Mouse (Mus musculus) hindbrain, embryonic 13.5 days (tissue): ENCODE results near the gene Rhox8. TPM values are rescaled to one million over a fixed set of nuclear protein-coding genes. Genes with fewer than 3 reads are reported as not detected.
"Not testable (repeated sequence)": the region's sequence is repeated elsewhere in the genome, so short reads cannot be mapped to it uniquely, and the experiment has no call there.

Experiments used
- ATAC-seq: fragments of 200-750 bp; cut with Nextera tagmentation; 2 replicates; pipeline ENCODE4 v1.8.0; 2017; ENCODE audit warnings: moderate TSS enrichment; ENCODE audit not compliant: low FRiP score
- H3K27ac ChIP-seq: fragments of 300-500 bp; sonication (generic); 2 replicates; pipeline ENCODE4 v1.5.1; 2015; ENCODE audit warnings: inconsistent platforms, mild to moderate bottlenecking, moderate library complexity
- H3K27me3 ChIP-seq: fragments of 300-500 bp; sonication (generic); 2 replicates; pipeline ENCODE4 v1.6.1; 2015; ENCODE audit warnings: mild to moderate bottlenecking, inconsistent platforms
- H3K36me3 ChIP-seq: fragments of 300-500 bp; sonication (generic); 2 replicates; pipeline ENCODE4 v1.6.1; 2015; ENCODE audit warnings: mild to moderate bottlenecking, inconsistent platforms
- H3K4me1 ChIP-seq: fragments of 300-500 bp; sonication (generic); replicated peaks from 2 replicates; pipeline ENCODE4 v1.6.1; 2015; ENCODE audit warnings: inconsistent platforms
- H3K4me2 ChIP-seq: fragments of 300-500 bp; sonication (generic); 2 replicates; pipeline ENCODE4 v1.6.1; 2015; ENCODE audit warnings: inconsistent platforms, mild to moderate bottlenecking, moderate library complexity
- H3K4me3 ChIP-seq: fragments of 300-500 bp; sonication (generic); 2 replicates; pipeline ENCODE4 v1.5.1; 2015; ENCODE audit warnings: mild to moderate bottlenecking, inconsistent platforms
- H3K9ac ChIP-seq: fragments of 300-500 bp; sonication (generic); 2 replicates; pipeline ENCODE4 v1.6.1; 2015; ENCODE audit warnings: mild to moderate bottlenecking, inconsistent platforms
- H3K9me3 ChIP-seq: fragments of 300-500 bp; sonication (generic); 2 replicates; pipeline ENCODE4 v1.6.1; 2016; ENCODE audit warnings: inconsistent platforms
- WGBS: fragments of 180-500 bp; shearing (Covaris S2); methylation state at CpG from one replicate; pipeline ENCODE4 v1.1.7; 2015; 5-methylcytosine and 5-hydroxymethylcytosine counted together
- polyA plus RNA-seq: library from polyadenylated mRNA; unstranded; fragments of >200 nt; fragmentation: Nextera tagmentation; extraction: Ambion mirVana; gene quantifications from 2 replicates; pipeline ENCODE4 v1.2.1, GENCODE M21; 2015

Gene Rhox8
- not detected in 2 replicates for polyA plus RNA-seq

DNA sequence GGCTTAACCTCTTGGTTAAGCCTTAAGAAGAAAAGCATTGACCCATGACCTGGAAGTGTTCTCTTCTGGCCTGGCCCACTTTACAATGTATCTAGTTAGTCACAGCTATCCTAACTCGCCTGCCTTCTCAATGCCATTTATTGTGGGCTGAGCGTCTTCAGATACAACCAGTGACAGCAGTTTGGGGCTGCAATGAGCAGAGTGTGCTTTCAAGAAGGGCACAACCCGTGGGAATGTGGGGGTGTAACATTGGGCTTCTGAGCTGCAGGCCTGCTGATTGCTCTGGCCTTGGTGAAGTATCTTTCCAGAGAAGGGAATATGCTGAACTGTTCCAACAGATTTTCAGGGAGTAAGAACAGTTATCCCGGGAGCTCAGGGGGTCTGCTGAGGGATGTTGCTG lies at the start of gene Rhox8:
Gene Rhox8, minus strand, starts transcription at position 101 of the 400 bp plus-strand sequence.
- 77% methylated on average over 4 of the region's 4 CpGs for WGBS
- Histone ChIP-seq H3K27me3 (no peaks in the 10 kb centered on the region), H3K4me1 (no peaks in the 10 kb centered on the region), H3K9ac (no peak within 1 kb of the TSS), H3K4me2 (no peak within 1 kb of the TSS), H3K27ac (no peak within 1 kb of the TSS), H3K36me3 (no peaks in the 10 kb centered on the region), H3K9me3 (no peaks in the 10 kb centered on the region), H3K4me3 (no peak within 1 kb of the TSS)
- no peak for ATAC-seq

GRCm38 (mm10) chrX:37916311-37916710 lies 37.6 kb upstream of the Rhox8 start:
- Histone ChIP-seq H3K27me3 (no peaks in the 10 kb centered on the region), H3K27ac (no peak overlapping the region), H3K4me1 (no peaks in the 10 kb centered on the region), H3K36me3 (no peaks in the 10 kb centered on the region), H3K4me3 (no peak overlapping the region), H3K9me3 (no peaks in the 10 kb centered on the region), H3K4me2 (no peak overlapping the region), H3K9ac (no peak overlapping the region)
- 65% methylated on average over 4 of the region's 4 CpGs for WGBS
- ATAC-seq: no peak

GRCm38 (mm10) chrX:37908581-37908980 lies 29.8 kb upstream of the Rhox8 start:
- Histone ChIP-seq H3K9ac (no peak overlapping the region), H3K4me3 (no peak overlapping the region), H3K9me3 (no peaks in the 10 kb centered on the region), H3K4me1 (no peaks in the 10 kb centered on the region), H3K27ac (no peak overlapping the region), H3K27me3 (no peaks in the 10 kb centered on the region), H3K4me2 (no peak overlapping the region), H3K36me3 (no peaks in the 10 kb centered on the region)
- ATAC-seq: no peak
- WGBS: 62% methylated on average over 7 of the region's 7 CpGs

DNA sequence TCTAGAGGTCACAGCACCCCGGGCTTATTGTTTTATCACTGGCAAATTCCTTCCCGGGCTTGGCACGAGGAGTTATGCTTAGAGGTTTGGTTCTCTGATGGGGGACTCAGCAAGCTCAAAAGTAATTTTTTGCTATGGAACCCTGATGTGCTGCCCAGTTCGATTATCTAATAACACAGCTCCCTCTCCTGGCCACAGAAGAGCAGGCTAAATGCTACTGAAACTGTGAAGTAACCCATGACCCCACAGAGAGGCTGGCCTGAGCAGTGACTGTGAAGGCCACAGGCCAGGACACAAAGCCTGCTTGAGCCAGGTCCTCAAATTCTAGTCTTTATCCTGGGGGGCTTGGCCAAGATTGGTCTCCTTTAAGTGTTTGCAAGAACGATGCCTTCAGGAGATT lies 25.0 kb upstream of the Rhox8 start:
- H3K36me3 ChIP-seq: no peaks in the 10 kb centered on the region
- H3K27me3 ChIP-seq: no peaks in the 10 kb centered on the region
- H3K9me3 ChIP-seq: no peaks in the 10 kb centered on the region
- H3K27ac ChIP-seq: no peak overlapping the region
- WGBS: 72% methylated on average over 5 of the region's 5 CpGs
- ATAC-seq: no peak
- no peaks in the 10 kb centered on the region for H3K4me1 ChIP-seq
- H3K4me3 ChIP-seq: no peak overlapping the region
- H3K4me2 ChIP-seq: no peak overlapping the region
- H3K9ac ChIP-seq: no peak overlapping the region

- not testable (repeated sequence) for H3K27ac ChIP-seq, H3K9ac ChIP-seq, ATAC-seq, H3K36me3 ChIP-seq, H3K4me3 ChIP-seq, H3K27me3 ChIP-seq, H3K4me1 ChIP-seq, H3K9me3 ChIP-seq, H3K4me2 ChIP-seq
- WGBS: 89% methylated on average over 10 of the region's 18 CpGs
Measured at GRCm38 (mm10) chrX:37901670-37902069, 22.9 kb upstream of the Rhox8 start, which contains the start of gene Rhox9. TSS of gene Rhox9 (minus strand) at chrX:37901770.

DNA sequence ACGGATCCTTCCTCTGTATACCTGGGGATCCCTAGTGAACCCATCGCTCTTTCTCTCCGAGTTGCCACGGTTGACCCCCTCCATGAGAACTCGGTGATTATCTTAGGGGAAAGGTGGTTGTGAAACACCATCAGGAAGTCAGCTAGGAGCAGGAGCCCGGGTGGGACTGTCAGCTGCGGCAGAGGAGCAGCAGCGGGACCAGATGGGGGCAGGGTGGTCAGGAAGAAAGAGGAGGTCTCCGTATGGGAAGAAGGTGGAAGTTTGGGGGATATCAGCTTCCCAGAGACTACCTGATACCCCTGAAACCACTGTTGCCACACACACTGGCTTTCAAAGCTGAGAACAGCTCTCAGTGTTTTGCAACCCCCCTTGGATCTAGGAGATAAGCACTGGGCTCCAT lies 18.4 kb upstream of the Rhox8 start, which contains the start of gene Rhox7b:
Gene Rhox7b, minus strand, starts transcription at position 101 of the 400 bp plus-strand sequence.
- not testable (repeated sequence) for H3K36me3 ChIP-seq, H3K27ac ChIP-seq, H3K9ac ChIP-seq, H3K4me3 ChIP-seq, H3K27me3 ChIP-seq, H3K4me2 ChIP-seq, H3K9me3 ChIP-seq, ATAC-seq, H3K4me1 ChIP-seq
- WGBS: 88% methylated on average over 9 of the region's 9 CpGs

GRCm38 (mm10) chrX:37871641-37872040 lies 7.1 kb downstream of the Rhox8 start:
- H3K4me3 ChIP-seq: no peak overlapping the region
- H3K9ac ChIP-seq: no peak overlapping the region
- H3K27me3 ChIP-seq: no peaks in the 10 kb centered on the region
- no peak for ATAC-seq
- 96% methylated on average over 2 of the region's 2 CpGs for WGBS
- H3K36me3 ChIP-seq: no peaks in the 10 kb centered on the region
- H3K27ac ChIP-seq: no peak overlapping the region
- H3K9me3 ChIP-seq: no peaks in the 10 kb centered on the region
- H3K4me1 ChIP-seq: no peaks in the 10 kb centered on the region
- H3K4me2 ChIP-seq: no peak overlapping the region

DNA sequence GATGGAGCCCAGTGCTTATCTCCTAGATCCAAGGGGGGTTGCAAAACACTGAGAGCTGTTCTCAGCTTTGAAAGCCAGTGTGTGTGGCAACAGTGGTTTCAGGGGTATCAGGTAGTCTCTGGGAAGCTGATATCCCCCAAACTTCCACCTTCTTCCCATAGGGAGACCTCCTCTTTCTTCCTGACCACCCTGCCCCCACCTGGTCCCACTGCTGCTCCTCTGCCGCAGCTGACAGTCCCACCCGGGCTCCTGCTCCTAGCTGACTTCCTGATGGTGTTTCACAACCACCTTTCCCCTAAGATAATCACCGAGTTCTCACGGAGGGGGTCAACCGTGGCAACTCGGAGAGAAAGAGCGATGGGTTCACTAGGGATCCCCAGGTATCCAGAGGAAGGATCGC lies 47.4 kb downstream of the Rhox8 start, which contains the start of gene Rhox7a:
Gene Rhox7a, plus strand, starts transcription at position 301 of the 400 bp plus-strand sequence.
- 84% methylated on average over 8 of the region's 8 CpGs for WGBS
- not testable (repeated sequence) for ATAC-seq, H3K4me3 ChIP-seq, H3K36me3 ChIP-seq, H3K27me3 ChIP-seq, H3K9me3 ChIP-seq, H3K9ac ChIP-seq, H3K27ac ChIP-seq, H3K4me2 ChIP-seq, H3K4me1 ChIP-seq

GRCm38 (mm10) chrX:37826610-37827009 lies 52.1 kb downstream of the Rhox8 start, which contains the start of gene Rhox6:
TSS of gene Rhox6 (plus strand) at chrX:37826910.
- not testable (repeated sequence) for H3K9ac ChIP-seq, ATAC-seq, H3K27me3 ChIP-seq, H3K27ac ChIP-seq, H3K4me3 ChIP-seq, H3K36me3 ChIP-seq, H3K4me2 ChIP-seq, H3K4me1 ChIP-seq, H3K9me3 ChIP-seq
- 91% methylated on average over 4 of the region's 12 CpGs for WGBS

Other genes starting within 250 kb of the Rhox8 start
- gene Rhox2g, start 235.5 kb downstream of the Rhox8 start, polyA plus RNA-seq: not detected in 2 replicates
- not detected in 2 replicates for gene Rhox4g, start 227.6 kb downstream of the Rhox8 start, polyA plus RNA-seq
- not detected in 2 replicates for gene Rhox3h, start 210.2 kb downstream of the Rhox8 start, polyA plus RNA-seq
- gene Rhox2h, start 205.7 kb downstream of the Rhox8 start, polyA plus RNA-seq: not detected in 2 replicates
- 0.36 TPM in 1 of 2 replicates, not detected in the other for gene Rhox5, start 74.1 kb downstream of the Rhox8 start, polyA plus RNA-seq
- not detected in 2 replicates for gene Rhox6, start 52.0 kb downstream of the Rhox8 start, polyA plus RNA-seq
- not detected in 2 replicates for gene Rhox7a, start 47.3 kb downstream of the Rhox8 start, polyA plus RNA-seq
- gene Rhox7b, start 18.3 kb upstream of the Rhox8 start, polyA plus RNA-seq: not detected in 2 replicates
- gene Rhox9, start 22.8 kb upstream of the Rhox8 start, polyA plus RNA-seq: not detected in 2 replicates
- not detected in 2 replicates for gene Btg1-ps1, start 139.9 kb upstream of the Rhox8 start, polyA plus RNA-seq
- not detected in 2 replicates for gene Btg1-ps2, start 164.2 kb upstream of the Rhox8 start, polyA plus RNA-seq
- gene Rhox10, start 187.5 kb upstream of the Rhox8 start, polyA plus RNA-seq: not detected in 2 replicates
- gene Rhox11, start 206.2 kb upstream of the Rhox8 start, polyA plus RNA-seq: not detected in 2 replicates
- gene Rhox12, start 232.0 kb upstream of the Rhox8 start, polyA plus RNA-seq: not detected in 2 replicates
- gene Rhox13, start 242.3 kb upstream of the Rhox8 start, polyA plus RNA-seq: not detected in 2 replicates